Mouse (Mus musculus): ENCODE data around the gene Gm6525.

DNA sequence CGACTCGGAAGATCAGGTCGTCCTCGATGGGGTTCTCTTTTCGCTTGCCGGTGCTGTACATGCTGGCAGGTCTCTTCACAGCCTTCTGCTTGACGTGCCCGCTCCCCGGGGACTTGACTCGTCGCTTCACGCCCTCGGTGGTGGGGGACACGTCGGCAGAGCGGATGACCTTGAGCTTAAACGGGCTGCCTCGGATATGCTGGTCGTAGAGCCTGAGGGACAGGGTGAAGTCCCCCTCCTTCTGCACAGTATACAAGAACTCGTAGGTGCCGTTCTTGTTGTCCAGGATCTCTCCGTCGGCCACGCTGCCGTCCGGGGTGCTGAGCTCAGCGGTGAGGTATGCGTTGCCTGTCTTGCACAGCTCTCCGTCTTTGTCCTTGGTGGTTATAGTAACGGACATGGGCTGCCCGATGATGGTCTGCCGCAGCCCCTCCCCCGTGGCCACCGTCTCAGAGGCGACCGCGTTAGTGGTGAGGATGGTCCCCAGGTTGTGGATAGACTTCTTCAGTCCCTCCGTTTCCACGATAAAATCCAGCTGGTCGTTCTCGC, 16.7 kb downstream of the Gm6525 start:
- TF ChIP-seq CTCF (IDR thresholded peaks at IDR 0.05; ENCODE audit: borderline replicate concordance, control insufficient read depth, extremely low read depth, insufficient read depth, low read length, poor library complexity) (no peak), POLR2A (IDR thresholded peaks at IDR 0.05; ENCODE audit: control insufficient read depth, extremely low read depth, insufficient read depth, low read length, poor library complexity) (no peak)

All from thymus, adult 2 months (tissue).